Mouse (Mus musculus): ENCODE data around the gene Bcl2l12.

Bcl2l12 gene

DNA sequence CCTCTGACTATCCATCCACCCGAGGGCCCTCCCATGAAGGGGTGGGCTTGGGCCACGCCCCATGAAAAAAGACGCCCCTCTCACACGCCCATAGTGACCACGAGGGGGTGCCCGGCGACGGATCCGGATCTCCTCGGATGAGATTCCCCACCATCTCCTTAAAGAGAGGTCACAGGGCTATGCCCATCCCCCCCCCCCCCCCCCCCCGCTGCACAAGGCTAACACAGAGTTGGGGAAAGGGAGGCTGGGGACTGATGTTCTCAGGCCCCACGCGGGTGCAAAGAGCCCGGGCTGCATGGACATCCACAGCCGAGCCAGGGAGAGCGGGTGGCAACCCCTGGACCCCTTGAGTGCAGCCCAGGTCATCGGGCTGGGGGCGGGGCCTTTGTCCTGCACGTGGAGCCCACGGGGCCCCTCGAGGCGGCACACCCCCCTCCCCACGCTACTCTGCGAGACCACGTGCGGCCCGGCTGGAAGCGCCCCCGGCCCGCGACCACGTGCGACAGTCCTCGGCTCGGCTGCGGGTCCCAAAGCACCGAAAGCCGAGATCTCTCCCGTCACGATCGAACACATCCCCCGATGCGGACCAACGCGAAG lies 12.8 kb downstream of the Bcl2l12 start:
- DNase-seq: peak; percentile 86 to 89

DNA sequence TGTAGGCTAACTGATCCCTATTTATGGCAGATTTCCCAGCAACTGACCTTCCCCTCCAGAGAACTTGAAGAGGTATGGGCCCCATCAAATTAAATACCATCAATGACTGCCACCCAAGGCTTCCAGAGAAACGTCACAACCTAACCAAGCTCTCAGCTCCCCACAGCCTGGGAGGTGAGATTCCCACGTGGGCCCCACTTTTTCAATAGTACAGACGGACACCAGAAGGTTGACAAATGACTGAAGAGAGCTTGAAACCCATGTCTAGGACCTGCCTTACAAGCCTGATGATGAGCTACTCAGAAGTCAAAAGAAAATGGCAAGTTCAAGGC lies 13.7 kb downstream of the Bcl2l12 start:
- no peak for DNase-seq

DNA sequence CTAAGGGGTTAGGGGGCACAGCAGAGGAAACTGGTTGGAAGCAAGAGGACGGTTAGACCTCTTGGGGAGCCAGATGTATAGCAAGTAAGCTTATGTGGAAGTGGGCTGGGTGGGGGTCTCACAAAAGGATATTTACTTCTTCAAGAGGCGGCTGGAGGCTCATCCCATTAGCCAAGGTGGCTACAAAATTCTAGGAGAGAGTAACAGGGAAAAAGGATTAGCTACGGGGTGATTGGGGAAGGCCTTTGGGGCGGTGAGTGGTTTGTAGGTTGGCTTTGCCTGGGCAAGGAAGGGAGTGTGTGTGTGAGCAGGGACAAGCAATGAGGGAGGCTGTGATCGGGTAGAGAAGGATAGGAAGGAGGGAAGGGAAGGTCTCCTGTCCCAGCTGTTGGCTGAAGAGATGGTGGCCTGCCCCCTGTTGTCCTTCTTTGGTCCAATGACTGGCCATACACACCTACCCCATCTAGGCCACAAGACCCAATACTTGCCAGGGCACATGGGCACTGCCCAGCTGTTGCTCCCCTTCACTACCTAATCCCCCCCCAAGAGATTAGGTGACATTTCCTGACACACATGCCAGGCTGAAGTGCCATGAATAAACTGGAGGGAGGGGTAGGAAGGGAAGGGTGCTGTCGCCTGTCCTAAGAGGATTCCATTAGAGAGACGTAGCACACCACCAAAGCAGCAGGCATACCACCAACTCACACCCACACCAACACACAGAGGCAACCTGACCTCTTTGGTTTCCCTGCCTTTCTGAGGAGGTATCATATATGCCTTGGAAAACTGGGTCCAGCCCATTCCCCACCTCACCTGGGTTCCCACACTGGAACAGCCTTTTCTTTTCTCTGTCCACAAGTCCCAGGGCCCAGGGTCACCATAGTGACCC lies 14.3 kb downstream of the Bcl2l12 start:
- DNase-seq: no peak

DNA sequence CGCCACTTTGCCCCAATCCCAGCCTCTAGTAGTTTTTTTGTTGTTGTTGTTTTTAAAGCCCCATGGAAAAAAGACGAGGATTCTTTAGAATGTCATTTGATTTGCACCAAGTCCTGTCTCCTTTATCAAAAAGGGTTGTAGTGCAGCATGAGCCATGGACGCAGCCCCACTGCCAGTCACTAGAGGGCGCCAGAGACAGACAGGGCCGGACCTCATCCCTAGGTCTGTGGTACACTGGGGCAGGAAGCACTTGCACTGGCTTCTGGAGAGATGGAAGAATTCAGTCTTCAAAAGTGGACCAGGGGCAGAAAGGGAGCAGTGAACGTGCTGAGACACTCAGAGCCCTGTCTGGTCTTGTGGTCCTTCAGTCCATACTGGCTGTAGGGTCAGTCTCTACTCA lies 15.4 kb downstream of the Bcl2l12 start:
- peak; percentile 84 to 92 for DNase-seq

DNA sequence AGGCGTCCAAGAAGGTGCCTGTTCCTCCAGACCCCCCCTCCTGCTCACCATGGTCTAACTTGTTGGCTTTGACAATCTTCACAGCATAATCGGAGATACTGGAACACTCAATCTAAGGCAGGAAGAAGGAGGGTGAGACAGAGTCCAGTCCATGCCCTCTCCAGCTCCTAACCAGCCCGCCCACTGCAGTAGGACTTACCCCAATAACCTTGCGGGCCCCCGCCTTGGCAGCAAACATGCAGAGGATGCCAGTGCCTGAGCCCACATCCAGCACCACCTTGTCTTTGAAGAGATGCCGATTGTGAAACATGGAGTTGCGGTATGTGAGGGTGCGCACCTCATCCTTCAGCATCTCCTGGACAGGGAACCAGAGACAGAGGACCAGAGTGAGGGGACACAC lies 17.0 kb downstream of the Bcl2l12 start:
- DNase-seq: no peak

DNA sequence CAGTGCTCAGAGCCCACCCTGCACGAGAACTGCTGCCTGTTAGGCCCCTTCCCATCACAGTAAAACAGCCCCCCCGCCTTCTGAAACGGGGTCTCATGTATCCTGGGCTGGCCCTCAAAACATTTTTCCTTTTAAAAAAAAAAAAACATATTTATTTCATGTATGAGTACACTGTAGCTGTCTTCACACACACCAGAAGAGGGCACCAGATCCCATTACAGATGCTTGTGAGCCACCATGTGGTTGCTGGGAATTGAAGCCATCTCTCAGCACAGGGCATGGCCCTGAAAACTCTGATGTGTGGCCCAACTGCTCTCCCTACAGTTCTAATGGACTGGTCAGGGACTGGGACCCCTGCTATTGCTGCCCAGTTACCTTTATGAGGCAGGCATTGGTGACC lies 20.2 kb downstream of the Bcl2l12 start:
- DNase-seq: no peak

DNA sequence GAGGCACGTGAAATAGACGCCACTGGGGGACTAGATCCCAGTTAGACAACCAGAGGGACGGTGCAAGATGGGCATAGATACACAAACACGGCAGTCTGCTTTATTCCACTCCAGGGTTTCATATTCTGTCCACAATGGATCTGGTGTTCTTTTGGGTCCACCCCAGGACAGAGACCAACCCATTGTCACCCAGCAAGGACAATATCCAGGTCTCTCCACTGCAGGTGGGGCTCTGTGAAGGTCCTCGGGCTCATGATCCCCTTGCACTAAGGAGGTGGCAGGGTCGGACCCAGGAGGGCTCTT lies 23.4 kb downstream of the Bcl2l12 start:
- no peak for DNase-seq

DNA sequence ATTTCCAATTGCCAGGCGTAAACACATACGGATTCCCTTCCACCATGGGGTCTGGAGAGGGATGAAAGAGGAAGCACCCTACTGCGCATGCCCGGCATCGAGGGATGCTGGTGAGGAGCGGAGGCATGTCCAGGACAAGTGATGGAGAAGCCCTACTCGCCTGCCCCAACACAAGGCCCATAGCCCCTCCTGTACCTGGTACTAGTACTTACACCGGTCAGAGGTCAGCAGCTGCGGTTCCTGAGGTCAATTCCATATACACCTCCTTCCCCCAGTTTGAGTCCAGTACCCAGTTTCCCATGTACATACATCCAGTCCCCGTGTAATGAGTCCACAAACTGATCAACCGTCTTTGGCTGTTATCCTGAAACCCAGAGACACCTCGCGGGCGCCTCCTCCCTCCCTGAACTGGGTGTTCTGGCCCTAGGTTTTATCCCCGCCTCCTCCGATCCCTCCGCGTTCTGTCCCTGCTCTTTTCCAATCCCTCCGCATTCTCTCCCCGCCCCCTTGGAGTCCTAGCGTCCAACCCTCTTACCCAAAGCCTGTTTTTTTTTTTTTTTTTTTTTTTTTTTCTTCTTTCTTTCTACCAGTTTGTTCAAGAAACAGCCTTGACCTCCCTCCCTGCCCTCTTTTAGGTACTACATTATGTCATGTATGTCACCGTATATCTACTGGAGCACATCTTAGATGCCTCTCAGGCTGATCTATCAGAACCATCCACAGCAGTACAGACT lies 24.0 kb downstream of the Bcl2l12 start, which contains the start of gene Cpt1c:
Gene Cpt1c, minus strand, starts transcription at position 469 of the 734 bp plus-strand sequence.
- DNase-seq: peak; percentile 82 to 85

GRCm38 (mm10) chr7:44973415-44974130 lies 24.9 kb downstream of the Bcl2l12 start:
- peak in 1 of 2 experiments; percentile 19 for DNase-seq

DNA sequence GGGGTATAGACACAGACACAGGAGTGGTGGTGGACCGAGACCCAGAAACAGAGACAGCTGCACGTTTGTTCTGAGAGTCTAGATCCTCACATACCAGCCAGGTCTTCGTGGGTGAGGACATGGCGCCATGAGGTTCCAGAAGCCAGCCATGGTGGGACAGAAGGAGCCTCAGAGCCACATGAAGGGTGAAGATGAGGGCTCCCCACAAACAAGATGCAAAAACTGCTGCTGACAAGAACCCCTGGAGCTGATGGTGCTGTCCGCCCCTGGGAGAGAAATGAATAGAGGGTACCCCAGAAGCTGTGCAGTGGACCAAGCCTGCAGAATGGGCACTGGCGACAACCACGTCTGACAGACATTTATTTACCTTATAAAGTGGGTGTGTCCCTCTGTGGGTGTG lies 27.4 kb downstream of the Bcl2l12 start:
- peak in 1 of 2 experiments; percentile 15 for DNase-seq

DNA sequence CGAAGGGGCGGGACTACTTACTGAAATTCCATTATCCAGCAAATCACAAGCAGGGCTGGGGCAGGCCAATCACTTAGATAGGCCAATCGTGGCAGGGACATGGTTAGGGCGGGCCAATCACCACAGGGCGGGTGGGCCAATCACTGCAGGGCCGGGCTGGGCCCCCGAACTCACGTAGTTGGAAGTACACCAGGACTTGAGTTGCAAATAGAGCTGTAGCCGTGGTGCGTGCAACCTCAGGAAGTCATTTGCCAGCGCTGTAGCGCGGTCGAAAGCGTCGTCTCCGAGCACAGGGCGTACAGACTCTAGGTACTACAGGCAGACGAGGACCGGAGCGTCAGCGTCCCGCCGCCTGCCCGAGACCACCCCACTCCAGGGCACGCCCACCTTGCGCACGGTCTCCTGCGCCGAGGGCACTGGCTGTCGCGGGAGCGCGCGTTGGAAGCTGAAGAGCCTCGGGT lies 28.3 kb downstream of the Bcl2l12 start:
- DNase-seq: peak; percentile 89 to 92

- peak in 1 of 2 experiments; percentile 14 for DNase-seq
These were observed 31.9 kb downstream of the Bcl2l12 start for GRCm38 (mm10) chr7:44966638-44967037.

DNA sequence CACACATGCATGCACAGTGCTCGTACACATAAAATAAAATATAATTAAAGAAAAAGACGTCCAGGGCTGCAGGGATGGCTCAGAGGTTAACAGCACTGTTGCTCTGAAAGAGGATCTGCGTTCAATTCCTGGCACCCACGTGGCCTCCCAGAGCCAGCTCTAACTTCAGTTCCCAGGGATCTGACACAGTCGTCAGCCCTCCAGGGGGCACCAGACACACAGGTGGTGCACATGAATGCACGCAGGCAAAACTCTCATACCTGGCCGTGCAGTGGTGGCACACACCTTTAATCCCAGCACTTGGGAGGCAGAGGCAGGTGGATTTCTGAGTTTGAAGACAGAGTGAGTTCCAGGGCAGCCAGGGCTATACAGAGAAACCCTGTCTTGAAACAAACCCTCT lies 32.5 kb downstream of the Bcl2l12 start:
- no peak for DNase-seq

DNA sequence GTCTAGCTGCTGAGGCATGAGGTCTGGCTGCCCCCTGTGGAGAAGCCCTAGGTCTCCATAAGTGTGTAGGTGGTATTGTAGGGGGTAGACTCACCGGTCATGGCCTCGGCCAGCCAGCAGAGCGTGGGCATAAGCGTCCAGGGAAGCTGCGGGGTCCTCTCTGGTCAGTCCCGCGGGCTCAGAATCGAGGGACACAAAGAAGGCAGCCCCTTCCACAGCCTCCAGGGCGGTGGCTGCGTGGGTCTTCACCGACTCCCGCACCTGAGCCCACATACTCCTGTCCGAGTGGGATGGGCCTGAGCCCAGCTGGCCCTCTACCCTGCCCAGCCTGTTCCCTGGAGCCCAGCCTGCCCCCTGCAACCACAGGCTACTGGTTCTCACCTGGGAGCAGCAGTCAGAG lies 33.5 kb downstream of the Bcl2l12 start:
- no peak for DNase-seq

GRCm38 (mm10) chr7:44962831-44963230 lies 35.7 kb downstream of the Bcl2l12 start:
- no peak for DNase-seq

- DNase-seq: no peak
These were observed 36.2 kb downstream of the Bcl2l12 start for GRCm38 (mm10) chr7:44962337-44962736.

- DNase-seq: no peak
These were observed 38.0 kb downstream of the Bcl2l12 start for GRCm38 (mm10) chr7:44960512-44960910.

DNA sequence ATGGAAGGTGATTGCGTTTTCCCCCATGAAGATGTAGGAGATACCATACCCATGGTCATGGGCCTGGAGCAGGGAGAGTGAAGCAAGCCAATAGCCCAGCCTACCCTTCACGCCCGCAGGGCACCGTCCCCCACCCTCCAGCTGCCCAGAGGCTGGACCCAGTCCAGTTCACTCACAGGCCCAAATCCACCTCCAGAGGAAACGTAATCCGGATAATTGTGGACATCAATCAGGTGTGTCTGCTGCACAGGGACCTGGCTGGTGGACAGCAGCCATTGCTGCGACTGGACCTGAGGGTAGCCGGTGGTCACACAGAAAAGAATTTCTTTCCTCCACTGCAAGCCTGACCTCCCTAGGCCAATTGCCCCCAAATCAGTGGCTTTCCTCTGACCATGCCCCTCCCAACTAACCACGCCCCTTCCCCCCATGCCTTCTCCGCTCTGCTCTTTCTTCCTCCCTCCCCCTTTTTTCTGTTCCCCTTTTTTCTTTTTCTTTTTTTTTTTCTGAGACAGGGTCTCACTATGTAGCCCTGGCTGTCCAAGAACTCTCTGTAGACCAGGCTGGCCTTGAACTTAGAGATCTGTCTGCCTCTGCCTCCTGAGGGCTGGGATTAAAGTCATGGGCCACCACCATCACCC lies 38.5 kb downstream of the Bcl2l12 start:
- no peak for DNase-seq

GRCm38 (mm10) chr7:44959281-44959680 lies 39.2 kb downstream of the Bcl2l12 start:
- no peak for DNase-seq

DNA sequence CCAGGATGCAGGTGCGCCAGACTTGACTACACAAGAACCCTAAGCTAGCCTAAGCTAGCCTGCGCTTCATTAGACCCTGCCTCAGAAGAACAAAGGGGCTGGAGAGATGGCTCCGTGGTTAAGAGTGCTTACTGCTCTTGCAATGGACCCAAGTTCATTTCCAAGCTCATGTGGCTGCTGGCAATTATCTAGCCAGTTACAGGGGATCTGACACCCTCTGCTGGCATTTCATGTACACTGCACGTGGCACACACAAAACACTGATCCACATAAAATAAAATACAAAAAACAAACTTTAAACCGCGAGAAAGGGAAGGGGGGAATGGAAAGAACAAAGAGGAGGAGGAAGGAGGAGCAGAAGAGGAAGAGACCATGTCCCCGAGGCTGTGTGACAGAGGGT lies 40.3 kb downstream of the Bcl2l12 start:
- DNase-seq: peak in 1 of 2 experiments; percentile 59

DNA sequence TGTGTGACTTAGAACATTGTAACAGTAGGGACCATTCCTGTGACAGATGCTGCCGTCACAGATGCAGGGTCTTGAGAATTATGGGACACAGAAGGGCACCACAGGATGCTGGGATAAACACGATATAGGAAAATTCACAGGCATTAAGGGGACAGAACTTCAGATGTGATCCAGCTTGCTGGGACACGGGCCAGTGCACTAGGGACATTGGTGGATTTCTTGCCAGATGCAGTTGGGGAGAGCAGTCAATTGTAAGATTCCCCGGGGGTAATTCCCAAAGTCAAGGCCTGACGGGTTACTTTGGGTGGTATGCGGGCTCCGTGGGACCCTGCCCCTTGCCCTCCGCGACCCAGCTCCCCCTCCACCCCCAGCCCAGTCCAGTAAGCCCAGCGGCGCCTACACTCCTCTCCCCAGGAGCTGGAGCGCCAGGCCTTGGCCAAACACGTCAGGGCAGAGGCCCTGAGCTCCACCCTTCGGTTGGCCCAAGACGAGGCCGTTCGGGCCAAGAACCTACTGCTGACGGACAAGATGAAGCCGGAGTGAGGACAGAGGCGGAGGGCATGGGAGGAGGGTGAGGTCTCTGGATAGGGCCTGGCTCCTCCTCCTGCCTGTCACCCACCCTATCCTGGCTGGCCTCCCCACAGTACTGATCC lies 41.2 kb downstream of the Bcl2l12 start:
- peak; percentile 57 to 85 for DNase-seq

DNA sequence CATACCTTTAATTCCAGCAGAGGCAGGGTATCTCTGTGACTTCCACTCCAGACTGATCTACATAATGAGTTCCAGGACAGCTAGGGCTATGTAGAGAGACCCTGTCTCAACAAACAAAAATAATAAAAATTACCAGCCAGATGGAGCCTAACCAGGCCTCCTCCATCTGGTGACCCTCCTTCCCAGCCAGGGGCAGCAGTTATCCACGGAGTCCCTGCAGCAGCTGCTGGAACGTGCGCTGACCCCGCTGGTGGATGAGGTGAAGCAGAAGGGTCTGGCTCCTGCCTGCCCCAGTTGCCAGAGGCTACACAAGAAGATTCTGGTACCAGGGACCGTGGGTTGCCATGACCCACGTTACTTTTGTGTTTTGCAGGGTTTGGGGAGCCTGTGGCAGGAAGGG lies 42.2 kb downstream of the Bcl2l12 start:
- DNase-seq: no peak
